ENCODE assay signal across 14 mouse cellular contexts in genomic region chr5:43217987-43218846, GRCm38 (mm10). TPM values are rescaled to one million over a fixed set of nuclear protein-coding genes. Genes with fewer than 3 reads are reported as not detected.
DNase-seq lines count a peak whose midpoint lies in the region; ATAC-seq and TF ChIP-seq lines count a peak whose summit lies in the region.
"Had no signal": no experiment of that assay in that cellular context is flagged by ENCODE, and none has a peak within 500 bp of the region (broad histone marks: within the 10 kb centered on the region; RNA-seq: fewer than 3 reads in every experiment).

No protein-coding gene starts in this region.

- no peak overlapping the region for H3K4me2 ChIP-seq in kidney, embryonic 14.5 days (replicated peaks; ENCODE audit: low read depth, low read length)
- no peak overlapping the region for H3K4me2 ChIP-seq in heart, embryonic 12.5 days
- H3K4me2 ChIP-seq: embryonic facial prominence, embryonic 15.5 days had no signal

- no peak for TF ChIP-seq CTCF in kidney, adult 2 months (conservative IDR thresholded peaks at IDR 0.05; ENCODE audit: insufficient read depth, insufficient read length, low read depth, low read length)

- no peak for ATAC-seq in kidney, embryonic 14.5 days (ENCODE audit: low FRiP score, low TSS enrichment)
- ATAC-seq in heart, embryonic 12.5 days (ENCODE audit: insufficient number of reproducible peaks, low FRiP score) = no peak
- no peak for ATAC-seq in monocyte, adult 5-6 weeks (replicated peaks; ENCODE audit: insufficient number of reproducible peaks, low FRiP score, low TSS enrichment, poor library complexity, severe bottlenecking)
- ATAC-seq: CD4-positive, CD25-positive, alpha-beta regulatory T cell, adult 4 months had no signal

- H3K4me1 ChIP-seq in kidney, adult 2 months (ENCODE audit: control insufficient read depth, insufficient read depth, low read length) = peaks cover 21% of the 10 kb centered on the region
- no peaks in the 10 kb centered on the region for H3K4me1 ChIP-seq in kidney, embryonic 14.5 days (ENCODE audit: control insufficient read depth, insufficient read depth, low read length)
- peaks cover 16% of the 10 kb centered on the region for H3K4me1 ChIP-seq in heart, embryonic 12.5 days (replicated peaks)
- H3K4me1 ChIP-seq: embryonic facial prominence, embryonic 15.5 days; hindbrain, embryonic 10.5 days had no signal

- H3K27me3 ChIP-seq in kidney, adult 2 months (replicated peaks; ENCODE audit: control insufficient read depth, insufficient read depth, low read length) = no peaks in the 10 kb centered on the region; the same call in 1 of the 2 replicates
- no peaks in the 10 kb centered on the region for H3K27me3 ChIP-seq in kidney, embryonic 14.5 days (ENCODE audit: control insufficient read depth, insufficient read depth, low read length)
- H3K27me3 ChIP-seq in heart, embryonic 12.5 days (replicated peaks) = no peaks in the 10 kb centered on the region
- H3K27me3 ChIP-seq: embryonic facial prominence, embryonic 15.5 days had no signal

- no peak for DNase-seq in kidney, adult 2 months
- DNase-seq in ES-CJ7 (ENCODE audit: low read depth, low spot score) = peak; percentile 19
- peak; percentile 29 to 30 for DNase-seq in kidney, postnatal 36 days
- no peak for DNase-seq in gastrocnemius, adult 18-20 months (ENCODE audit: low spot score)
- DNase-seq in MN1 (ENCODE audit: low spot score) = no peak
- DNase-seq: lung, adult 2 months; right cerebral cortex, postnatal 4 days; thymus, postnatal 25 days had no signal

- 40% methylated on average over 10 of the region's 10 CpGs for WGBS in kidney, adult 2 months
- WGBS in kidney, embryonic 14.5 days = 69% methylated on average over 10 of the region's 10 CpGs
- 51% methylated on average over 10 of the region's 10 CpGs for WGBS in heart, embryonic 12.5 days

- H3K9ac ChIP-seq in kidney, embryonic 14.5 days (ENCODE audit: low read depth, low read length) = no peak overlapping the region
- no peak overlapping the region for H3K9ac ChIP-seq in heart, embryonic 12.5 days
- H3K9ac ChIP-seq: embryonic facial prominence, embryonic 15.5 days had no signal

- H3K36me3 ChIP-seq in kidney, adult 2 months (ENCODE audit: control insufficient read depth, insufficient read depth, low read length) = no peaks in the 10 kb centered on the region
- no peaks in the 10 kb centered on the region for H3K36me3 ChIP-seq in kidney, embryonic 14.5 days (ENCODE audit: control insufficient read depth, insufficient read depth, low read length)
- H3K36me3 ChIP-seq in heart, embryonic 12.5 days = no peaks in the 10 kb centered on the region
- H3K36me3 ChIP-seq: embryonic facial prominence, embryonic 15.5 days; hindbrain, embryonic 10.5 days had no signal

- H3K4me3 ChIP-seq in kidney, adult 2 months (ENCODE audit: insufficient read depth, low read depth, low read length) = no peak overlapping the region
- H3K4me3 ChIP-seq in kidney, embryonic 14.5 days (ENCODE audit: low read length) = no peak overlapping the region
- H3K4me3 ChIP-seq in heart, embryonic 12.5 days = no peak overlapping the region
- H3K4me3 ChIP-seq: embryonic facial prominence, embryonic 15.5 days; hindbrain, embryonic 10.5 days had no signal

- no peak for TF ChIP-seq POLR2A in kidney, adult 2 months (IDR thresholded peaks at IDR 0.05; ENCODE audit: low read depth, low read length)

- H3K9me3 ChIP-seq in kidney, embryonic 14.5 days (ENCODE audit: control insufficient read depth, low read length) = no peaks in the 10 kb centered on the region
- H3K9me3 ChIP-seq in heart, embryonic 12.5 days (replicated peaks) = no peaks in the 10 kb centered on the region
- H3K9me3 ChIP-seq: embryonic facial prominence, embryonic 15.5 days; hindbrain, embryonic 10.5 days had no signal

- peak overlapping the region; percentile 95 for H3K27ac ChIP-seq in kidney, adult 2 months (ENCODE audit: insufficient read depth, low read depth, low read length)
- H3K27ac ChIP-seq in kidney, embryonic 14.5 days (ENCODE audit: low read depth, low read length) = no peak overlapping the region
- peak overlapping the region; percentile 72 for H3K27ac ChIP-seq in heart, embryonic 12.5 days (ENCODE audit: poor library complexity, severe bottlenecking)
- H3K27ac ChIP-seq: embryonic facial prominence, embryonic 15.5 days; hindbrain, embryonic 10.5 days had no signal

RNA-seq across cellular contexts. Expression of gene Cpeb2, which starts 14.8 kb away (rescaled TPM):
- 5.8 and 5.9 TPM in 2 replicates for polyA plus RNA-seq in kidney, adult 2 months (2012; rRNA removed)
- polyA plus RNA-seq in kidney, embryonic 14.5 days (2014; fragmentation: Nextera tagmentation; extraction: Ambion mirVana) = 0.60 and 1.1 TPM in 2 replicates
- 7.5 and 8.6 TPM in 2 replicates for polyA plus RNA-seq in heart, embryonic 12.5 days (2016; fragmentation: Nextera tagmentation; extraction: Ambion mirVana)
- 14.3 to 23.1 TPM (median 15.2 TPM) in 3 replicates for total RNA-seq in monocyte, adult 5-6 weeks (2017)
- total RNA-seq in gastrocnemius, adult 18-20 months (2021) = 10 to 100 TPM; 22.2 to 30.8 TPM

Comparison
In these comparisons a context has a peak if more than half of its experiments do, and no peak if none do; other contexts are left out.
1. DNase-seq: peak in ES-CJ7 (single experiment) and kidney, postnatal 36 days (2 of 2); none in kidney, adult 2 months (single experiment), gastrocnemius, adult 18-20 months (single experiment) and MN1 (single experiment).